Mouse (Mus musculus): ENCODE measurements around the gene Tmem214.

Gene Tmem214

GRCm38 (mm10) chr5:30867712-30868111 lies at the start of gene Tmem214:
Gene Tmem214, plus strand, starts transcription at chr5:30868012.
- DNase-seq (ENCODE audit: low read depth, low spot score), result no peak

- no peak for DNase-seq (ENCODE audit: low read depth, low spot score)
Observed at GRCm38 (mm10) chr5:30818758-30819309, 49.0 kb upstream of the Tmem214 start.

- DNase-seq (ENCODE audit: low read depth, low spot score), result no peak
Observed at GRCm38 (mm10) chr5:30822689-30823088, 45.1 kb upstream of the Tmem214 start.

- DNase-seq (ENCODE audit: low read depth, low spot score), result no peak
Observed at GRCm38 (mm10) chr5:30823091-30823490, 44.7 kb upstream of the Tmem214 start.

- no peak for DNase-seq (ENCODE audit: low read depth, low spot score)
Observed at GRCm38 (mm10) chr5:30824124-30824988, 43.5 kb upstream of the Tmem214 start.

- no peak for DNase-seq (ENCODE audit: low read depth, low spot score)
Observed at GRCm38 (mm10) chr5:30825166-30825565, 42.6 kb upstream of the Tmem214 start.

GRCm38 (mm10) chr5:30825821-30826220 lies 42.0 kb upstream of the Tmem214 start:
- no peak for DNase-seq (ENCODE audit: low read depth, low spot score)

- no peak for DNase-seq (ENCODE audit: low read depth, low spot score)
Observed at GRCm38 (mm10) chr5:30833416-30833815, 34.4 kb upstream of the Tmem214 start.

GRCm38 (mm10) chr5:30839731-30840130 lies 28.1 kb upstream of the Tmem214 start:
- DNase-seq (ENCODE audit: low read depth, low spot score), result no peak

- no peak for DNase-seq (ENCODE audit: low read depth, low spot score)
Observed at GRCm38 (mm10) chr5:30841896-30842295, 25.9 kb upstream of the Tmem214 start.

- no peak for DNase-seq (ENCODE audit: low read depth, low spot score)
Observed at GRCm38 (mm10) chr5:30849891-30850555, 17.8 kb upstream of the Tmem214 start.

- DNase-seq (ENCODE audit: low read depth, low spot score), result no peak
Observed at GRCm38 (mm10) chr5:30850556-30850925, 17.3 kb upstream of the Tmem214 start.

GRCm38 (mm10) chr5:30853522-30853921 lies 14.3 kb upstream of the Tmem214 start:
- DNase-seq (ENCODE audit: low read depth, low spot score), result no peak

- no peak for DNase-seq (ENCODE audit: low read depth, low spot score)
Observed at GRCm38 (mm10) chr5:30855674-30856073, 12.1 kb upstream of the Tmem214 start.

GRCm38 (mm10) chr5:30856124-30856523 lies 11.7 kb upstream of the Tmem214 start:
- no peak for DNase-seq (ENCODE audit: low read depth, low spot score)

- no peak for DNase-seq (ENCODE audit: low read depth, low spot score)
Observed at GRCm38 (mm10) chr5:30863852-30864251, 4.0 kb upstream of the Tmem214 start.

- DNase-seq (ENCODE audit: low read depth, low spot score), result no peak
Observed at GRCm38 (mm10) chr5:30864322-30864721, 3.5 kb upstream of the Tmem214 start.

- DNase-seq (ENCODE audit: low read depth, low spot score), result no peak
Observed at GRCm38 (mm10) chr5:30866871-30867270, 941 bp upstream of the Tmem214 start.

- DNase-seq (ENCODE audit: low read depth, low spot score), result no peak
Observed at GRCm38 (mm10) chr5:30868981-30869380, 1.2 kb downstream of the Tmem214 start.

- DNase-seq (ENCODE audit: low read depth, low spot score), result peak; percentile 71
Observed at GRCm38 (mm10) chr5:30869405-30870130, 1.8 kb downstream of the Tmem214 start.

- no peak for DNase-seq (ENCODE audit: low read depth, low spot score)
Observed at GRCm38 (mm10) chr5:30870131-30870406, 2.3 kb downstream of the Tmem214 start.

GRCm38 (mm10) chr5:30872574-30872973 lies 4.8 kb downstream of the Tmem214 start:
- no peak for DNase-seq (ENCODE audit: low read depth, low spot score)
